Mouse (Mus musculus) myocyte (in vitro differentiated cells): ENCODE results near the gene Tma16.

Experiments used
- E2F4 ChIP-seq: IDR thresholded peaks from one replicate; pipeline ENCODE4 v1.6.1; 2011; ENCODE audit warnings: mild to moderate bottlenecking, control low read depth, moderate library complexity; ENCODE audit not compliant: insufficient read depth
- MAX ChIP-seq: IDR thresholded peaks from one replicate; pipeline ENCODE4 v1.6.1; 2011; ENCODE audit warnings: low read depth, mild to moderate bottlenecking, control low read depth
- MYOD1 ChIP-seq, 3 experiments: IDR thresholded peaks; one replicate each; pipeline ENCODE4 v1.6.1; 2011; ENCODE audit warnings: control low read depth in 2 of 3, low read depth in 2 of 3, mild to moderate bottlenecking in 2 of 3, moderate library complexity in 1 of 3; ENCODE audit not compliant: insufficient read length in 2 of 3, control insufficient read depth in 1 of 3
- MYOG ChIP-seq, 3 experiments: IDR thresholded peaks; one replicate each; pipeline ENCODE4 v1.6.1; 2011; ENCODE audit warnings: control low read depth in 2 of 3, low read depth in 2 of 3, mild to moderate bottlenecking in 2 of 3; ENCODE audit not compliant: insufficient read length in 2 of 3, control insufficient read depth in 1 of 3, insufficient read depth in 1 of 3
- POLR2A ChIP-seq: IDR thresholded peaks from one replicate; pipeline ENCODE4 v1.6.1; 2011; ENCODE audit warnings: low read depth, mild to moderate bottlenecking, control low read depth, moderate library complexity; ENCODE audit not compliant: insufficient read length
- POLR2AphosphoS2 ChIP-seq: IDR thresholded peaks from one replicate; pipeline ENCODE4 v1.6.1; 2011; ENCODE audit warnings: low read depth, control low read depth; ENCODE audit not compliant: insufficient read length
- TCF12 ChIP-seq: IDR thresholded peaks from one replicate; pipeline ENCODE4 v1.6.1; 2011; ENCODE audit warnings: mild to moderate bottlenecking, control low read depth; ENCODE audit not compliant: poor library complexity, insufficient read depth, severe bottlenecking
- TCF3 ChIP-seq: IDR thresholded peaks from one replicate; pipeline ENCODE4 v1.6.1; 2011; ENCODE audit warnings: low read depth, control low read depth; ENCODE audit not compliant: insufficient read length

- no peak for TF ChIP-seq E2F4
- no peak for TF ChIP-seq POLR2A
- TF ChIP-seq POLR2AphosphoS2, result no peak
- TF ChIP-seq TCF3, result no peak
- TF ChIP-seq MAX, result no peak
- TF ChIP-seq TCF12, result no peak
- TF ChIP-seq MYOD1 (IDR thresholded peaks at IDR 0.05; ENCODE audit: control insufficient read depth in 1 of 3, insufficient read length in 2 of 3, low read depth in 2 of 3), result no peak
- TF ChIP-seq MYOG (IDR thresholded peaks at IDR 0.05; ENCODE audit: control insufficient read depth in 1 of 3, insufficient read depth in 1 of 3, insufficient read length in 2 of 3, low read depth in 2 of 3), result no peak
Observed at GRCm38 (mm10) chr8:66436804-66437203, 49.5 kb downstream of the Tma16 start.
